Mouse (Mus musculus) liver, embryonic 14 days (tissue): ENCODE data around the gene Chmp6. TPM values are rescaled to one million over a fixed set of nuclear protein-coding genes. Genes with fewer than 3 reads are reported as not detected.

Source experiments
- polyA plus RNA-seq: library from polyadenylated mRNA; depleted of rRNA; stranded (reverse); fragments of >200 nt; gene quantifications from 2 replicates; pipeline ENCODE4 v1.2.3, GENCODE M21; 2012; rRNA removed

Chmp6 gene
- 14.8 and 15.4 TPM in 2 replicates for polyA plus RNA-seq

DNA sequence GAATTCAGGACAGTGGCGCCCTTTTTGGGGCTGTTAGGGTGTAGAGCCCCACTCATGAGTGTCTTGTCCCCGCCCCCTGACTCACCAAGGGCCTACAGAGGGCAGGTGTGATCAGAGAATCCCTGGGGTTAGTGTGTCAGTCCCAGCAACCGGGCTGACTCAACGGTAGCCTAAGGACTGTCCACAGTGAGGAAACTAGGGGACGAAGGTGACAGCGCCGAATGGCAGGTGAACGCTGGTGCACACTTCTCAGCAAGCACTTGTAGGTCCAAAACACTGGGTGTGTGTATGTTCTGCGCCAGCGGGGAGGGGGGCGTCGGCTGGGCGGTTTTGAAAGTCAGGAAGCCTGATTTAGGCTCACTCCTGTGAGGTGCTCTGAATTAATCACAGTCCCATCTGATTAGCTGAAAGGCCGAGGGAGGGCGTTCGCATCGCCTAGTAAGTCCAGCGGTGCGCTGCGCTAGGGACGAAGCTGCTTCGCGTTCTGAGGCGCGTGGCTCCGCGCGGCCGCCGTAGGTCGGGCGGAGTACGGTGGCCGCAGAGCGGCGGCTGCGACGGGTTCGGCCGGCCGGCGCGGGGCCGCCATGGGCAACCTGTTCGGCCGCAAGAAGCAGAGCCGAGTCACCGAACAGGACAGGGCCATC lies at the start of gene Chmp6:
Gene Chmp6 (plus strand): TSS at position 151 of the 644 bp plus-strand sequence.

GRCm38 (mm10) chr11:119942727-119943427 lies 29.6 kb downstream of the Chmp6 start, which contains the start of gene Baiap2:
Baiap2 (plus strand) TSS chr11:119942763.

Other genes starting within 250 kb of the Chmp6 start
- 5.0 and 5.2 TPM in 2 replicates for gene Baiap2, start 29.3 kb downstream of the Chmp6 start, polyA plus RNA-seq
- 0.38 and 0.48 TPM in 2 replicates for gene Aatk, start 133.7 kb downstream of the Chmp6 start, polyA plus RNA-seq
- 3.4 and 4.1 TPM in 2 replicates for gene Cep131, start 173.4 kb downstream of the Chmp6 start, polyA plus RNA-seq
- 9.1 and 11.0 TPM in 2 replicates for gene Tepsin, start 185.3 kb downstream of the Chmp6 start, polyA plus RNA-seq
- gene Ndufaf8, start 185.5 kb downstream of the Chmp6 start, polyA plus RNA-seq: 19.1 and 19.6 TPM in 2 replicates
- 19.0 and 21.5 TPM in 2 replicates for gene Slc38a10, start 237.9 kb downstream of the Chmp6 start, polyA plus RNA-seq